Mouse (Mus musculus): Measurements from ENCODE around the gene Col11a2. TPM values are rescaled to one million over a fixed set of nuclear protein-coding genes. Genes with fewer than 3 reads are reported as not detected.

Gene Col11a2
- total and polyA plus RNA-seq, 2 experiments from 2014 or later, result 2.1 to 28.0 TPM

DNA sequence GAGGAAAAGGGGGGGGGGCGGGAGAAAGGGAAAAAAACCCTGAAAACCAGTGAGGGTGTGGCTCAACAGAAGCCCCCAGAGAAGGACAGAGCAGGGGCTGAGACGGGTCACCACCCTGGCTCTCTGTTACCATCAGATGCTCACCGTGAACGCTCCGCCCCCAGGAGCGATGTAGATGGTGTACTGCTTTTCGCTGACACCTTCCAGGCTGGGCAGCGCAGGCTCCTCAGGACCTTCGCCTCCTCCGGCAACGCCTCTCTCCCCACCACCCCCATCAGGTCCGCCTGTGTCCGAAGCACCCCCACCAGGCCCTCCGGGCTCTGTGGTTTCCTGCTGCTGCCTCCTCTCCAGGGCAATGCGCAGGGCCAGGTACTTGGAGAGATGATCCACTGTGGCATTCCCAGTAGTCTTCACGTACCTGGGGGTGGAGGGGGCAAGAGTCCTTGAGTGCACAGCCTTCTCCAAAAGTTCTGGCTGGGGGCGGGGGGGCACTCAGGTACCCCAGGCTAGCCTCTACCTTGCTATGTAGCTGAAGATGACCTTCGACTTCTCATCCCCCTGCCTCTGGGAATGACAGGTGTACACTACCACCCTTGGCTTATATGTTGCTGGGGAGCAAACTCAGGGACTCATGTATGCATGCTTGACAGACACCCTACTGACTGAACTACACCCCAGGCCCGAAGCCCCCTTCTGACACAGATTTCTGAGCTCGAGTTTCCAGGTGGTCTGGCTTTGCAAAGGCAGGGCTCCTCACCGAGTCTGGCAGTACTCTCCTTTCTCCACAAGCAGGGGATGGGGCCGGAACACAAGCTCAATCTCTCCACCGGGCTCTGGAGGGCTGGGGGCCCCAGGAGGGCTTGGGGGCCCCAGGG is 17.5 kb upstream of the Col11a2 start:
- peaks cover 18% of the 10 kb centered on the region; the same call in 1 of the 2 replicates for H3K36me3 ChIP-seq (ENCODE audit: insufficient read depth)
- ATAC-seq (no peak), DNase-seq (no peak)
- H3K9ac ChIP-seq, result no peak overlapping the region
- H3K4me2 ChIP-seq (ENCODE audit: low read depth), result no peak overlapping the region
- H3K4me1 ChIP-seq (ENCODE audit: insufficient read depth), result peaks cover 9% of the 10 kb centered on the region; the same call in 1 of the 2 replicates
- no peak overlapping the region for H3K4me3 ChIP-seq (ENCODE audit: low read depth, low read length)
- H3K9me3 ChIP-seq (ENCODE audit: low read length), result no peaks in the 10 kb centered on the region
- H3K27ac ChIP-seq (ENCODE audit: low read depth, low read length), result no peak overlapping the region
- TF ChIP-seq CTCF (IDR thresholded peaks at IDR 0.05; ENCODE audit: low read depth), result no peak
- H3K27me3 ChIP-seq (ENCODE audit: insufficient read depth, low read length), result no peaks in the 10 kb centered on the region
- WGBS, result 94% methylated on average over 23 of the region's 23 CpGs

DNA sequence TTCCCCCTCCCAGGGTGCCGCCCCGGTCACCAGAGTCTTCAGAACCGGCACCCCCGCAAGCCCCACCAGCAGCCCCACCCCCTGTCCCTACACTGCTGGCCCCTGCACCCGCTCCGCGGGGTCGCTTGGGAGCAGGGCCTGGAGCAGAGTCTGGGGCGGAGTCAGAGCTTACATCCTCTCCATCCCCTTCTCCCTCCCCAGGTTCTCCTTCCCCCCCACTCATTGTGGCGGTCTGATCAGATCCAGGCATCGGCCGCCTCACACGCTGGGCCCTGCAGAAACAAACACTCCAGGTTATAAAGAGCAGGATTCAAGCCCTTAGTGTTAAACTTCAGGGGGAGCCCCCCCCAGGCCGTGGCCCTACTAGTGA is 16.8 kb upstream of the Col11a2 start:
- Histone ChIP-seq H3K27me3 (ENCODE audit: insufficient read depth, low read length) (no peaks in the 10 kb centered on the region), H3K36me3 (ENCODE audit: insufficient read depth) (peaks cover 18% of the 10 kb centered on the region; the same call in 1 of the 2 replicates), H3K4me3 (ENCODE audit: low read depth, low read length) (no peak overlapping the region), H3K9me3 (ENCODE audit: low read length) (no peaks in the 10 kb centered on the region), H3K4me1 (ENCODE audit: insufficient read depth) (peaks cover 13% of the 10 kb centered on the region; the same call in 1 of the 2 replicates), H3K4me2 (ENCODE audit: low read depth) (no peak overlapping the region), H3K9ac (no peak overlapping the region), H3K27ac (ENCODE audit: low read depth, low read length) (no peak overlapping the region)
- ATAC-seq, result no peak
- no peak for DNase-seq
- 92% methylated on average over 14 of the region's 14 CpGs for WGBS
- TF ChIP-seq CTCF (IDR thresholded peaks at IDR 0.05; ENCODE audit: low read depth), result no peak

DNA sequence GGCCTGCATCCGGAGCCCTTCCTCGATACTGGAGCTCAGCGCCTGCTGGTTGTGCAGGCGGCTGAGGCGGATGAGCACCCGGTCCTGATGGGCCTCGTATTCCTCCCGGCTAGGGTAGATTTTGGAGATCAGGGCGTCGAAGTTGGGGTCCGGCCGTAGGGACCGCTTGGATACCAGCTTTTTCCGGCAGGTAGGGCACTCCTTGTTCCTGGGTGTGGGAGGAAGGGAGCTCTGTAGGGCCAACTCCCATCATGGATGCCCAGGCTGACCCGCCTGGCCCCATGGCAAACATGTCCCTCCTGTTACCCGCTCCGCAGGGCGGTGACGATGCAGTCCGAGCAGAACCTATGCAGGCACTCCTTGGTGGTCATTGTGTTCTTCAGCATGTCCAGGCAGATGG is 16.2 kb upstream of the Col11a2 start:
- TF ChIP-seq CTCF (IDR thresholded peaks at IDR 0.05; ENCODE audit: low read depth), result no peak
- H3K9me3 ChIP-seq (ENCODE audit: low read length), result no peaks in the 10 kb centered on the region
- DNase-seq (no peak), ATAC-seq (no peak)
- H3K27ac ChIP-seq (ENCODE audit: low read depth, low read length), result no peak overlapping the region
- H3K4me3 ChIP-seq (ENCODE audit: low read depth, low read length), result no peak overlapping the region
- WGBS, result 98% methylated on average over 20 of the region's 20 CpGs
- peaks cover 18% of the 10 kb centered on the region; the same call in 1 of the 2 replicates for H3K36me3 ChIP-seq (ENCODE audit: insufficient read depth)
- peaks cover 13% of the 10 kb centered on the region; the same call in 1 of the 2 replicates for H3K4me1 ChIP-seq (ENCODE audit: insufficient read depth)
- H3K4me2 ChIP-seq (ENCODE audit: low read depth), result no peak overlapping the region
- no peaks in the 10 kb centered on the region for H3K27me3 ChIP-seq (ENCODE audit: insufficient read depth, low read length)
- H3K9ac ChIP-seq, result no peak overlapping the region

DNA sequence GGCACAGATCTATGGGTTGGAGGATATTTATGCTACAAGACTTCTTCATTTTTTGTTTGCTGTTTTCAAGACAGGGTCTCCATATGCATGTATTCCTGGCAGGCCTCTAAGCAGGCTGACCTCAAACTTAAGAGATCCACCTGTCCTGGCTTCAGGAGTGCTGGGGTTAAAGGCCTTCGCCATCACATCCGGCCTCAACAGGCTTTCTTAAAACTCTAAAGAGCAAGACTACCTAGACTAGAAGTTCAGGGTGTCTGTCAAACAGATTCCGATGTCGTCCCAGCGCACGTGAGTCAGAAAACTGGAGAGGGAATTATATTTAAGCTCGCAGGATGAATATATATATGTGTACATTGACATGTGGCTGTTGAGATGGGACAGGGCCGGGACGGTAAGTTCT is 15.6 kb upstream of the Col11a2 start:
- ATAC-seq (no peak), DNase-seq (no peak)
- Histone ChIP-seq H3K4me2 (ENCODE audit: low read depth) (peak overlapping the region; percentile 83), H3K36me3 (ENCODE audit: insufficient read depth) (peaks cover 22% of the 10 kb centered on the region), H3K4me3 (ENCODE audit: low read depth, low read length) (peak overlapping the region; percentile 83), H3K9ac (peak overlapping the region; percentile 87), H3K27me3 (ENCODE audit: insufficient read depth, low read length) (no peaks in the 10 kb centered on the region), H3K4me1 (ENCODE audit: insufficient read depth) (peaks cover 13% of the 10 kb centered on the region; the same call in 1 of the 2 replicates), H3K9me3 (ENCODE audit: low read length) (no peaks in the 10 kb centered on the region), H3K27ac (ENCODE audit: low read depth, low read length) (peak overlapping the region; percentile 93)
- 57% methylated on average over 9 of the region's 9 CpGs for WGBS
- TF ChIP-seq CTCF (IDR thresholded peaks at IDR 0.05; ENCODE audit: low read depth), result no peak

DNA sequence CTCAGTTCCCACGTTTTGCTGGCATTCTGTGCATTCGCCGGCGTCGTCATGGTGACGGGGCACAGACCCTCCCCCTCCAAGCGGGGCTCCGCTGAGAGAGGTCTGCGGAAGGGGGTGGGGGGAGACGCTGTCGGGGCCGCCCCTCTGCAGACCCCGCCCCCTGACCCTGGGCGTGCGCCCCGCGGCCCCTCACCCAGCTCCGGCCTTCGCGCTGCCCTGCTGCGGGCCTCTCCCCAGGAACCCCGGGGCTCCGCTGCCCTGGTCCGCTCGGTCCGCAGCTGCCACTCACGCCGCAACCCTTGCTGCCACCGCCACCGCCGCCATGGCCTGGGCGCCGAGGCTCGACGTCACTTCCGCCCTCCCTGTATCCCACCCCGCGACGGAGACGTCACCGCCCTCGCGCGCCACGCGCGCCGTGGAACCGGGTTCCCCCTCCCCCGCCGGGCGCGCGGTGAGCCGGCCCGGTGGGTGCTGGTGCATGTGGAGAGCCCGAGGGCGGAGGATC is 14.9 kb upstream of the Col11a2 start, which contains the start of gene Ring1:
Gene Ring1 (minus strand): TSS at position 364 of the 505 bp plus-strand sequence.
- Histone ChIP-seq H3K4me2 (ENCODE audit: low read depth) (peak within 1 kb of the TSS; percentile 83), H3K36me3 (ENCODE audit: insufficient read depth) (peaks cover 29% of the 10 kb centered on the region), H3K27me3 (ENCODE audit: insufficient read depth, low read length) (no peaks in the 10 kb centered on the region), H3K9ac (peak within 1 kb of the TSS; percentile 87), H3K4me3 (ENCODE audit: low read depth, low read length) (peak within 1 kb of the TSS; percentile 83), H3K9me3 (ENCODE audit: low read length) (no peaks in the 10 kb centered on the region), H3K4me1 (ENCODE audit: insufficient read depth) (peaks cover 13% of the 10 kb centered on the region; the same call in 1 of the 2 replicates), H3K27ac (ENCODE audit: low read depth, low read length) (peak within 1 kb of the TSS; percentile 93)
- WGBS, result under 1% methylated on average over 53 of the region's 58 CpGs
- no peak for TF ChIP-seq CTCF (IDR thresholded peaks at IDR 0.05; ENCODE audit: low read depth)
- DNase-seq (peak; percentile 94), ATAC-seq (peak; percentile 86)

DNA sequence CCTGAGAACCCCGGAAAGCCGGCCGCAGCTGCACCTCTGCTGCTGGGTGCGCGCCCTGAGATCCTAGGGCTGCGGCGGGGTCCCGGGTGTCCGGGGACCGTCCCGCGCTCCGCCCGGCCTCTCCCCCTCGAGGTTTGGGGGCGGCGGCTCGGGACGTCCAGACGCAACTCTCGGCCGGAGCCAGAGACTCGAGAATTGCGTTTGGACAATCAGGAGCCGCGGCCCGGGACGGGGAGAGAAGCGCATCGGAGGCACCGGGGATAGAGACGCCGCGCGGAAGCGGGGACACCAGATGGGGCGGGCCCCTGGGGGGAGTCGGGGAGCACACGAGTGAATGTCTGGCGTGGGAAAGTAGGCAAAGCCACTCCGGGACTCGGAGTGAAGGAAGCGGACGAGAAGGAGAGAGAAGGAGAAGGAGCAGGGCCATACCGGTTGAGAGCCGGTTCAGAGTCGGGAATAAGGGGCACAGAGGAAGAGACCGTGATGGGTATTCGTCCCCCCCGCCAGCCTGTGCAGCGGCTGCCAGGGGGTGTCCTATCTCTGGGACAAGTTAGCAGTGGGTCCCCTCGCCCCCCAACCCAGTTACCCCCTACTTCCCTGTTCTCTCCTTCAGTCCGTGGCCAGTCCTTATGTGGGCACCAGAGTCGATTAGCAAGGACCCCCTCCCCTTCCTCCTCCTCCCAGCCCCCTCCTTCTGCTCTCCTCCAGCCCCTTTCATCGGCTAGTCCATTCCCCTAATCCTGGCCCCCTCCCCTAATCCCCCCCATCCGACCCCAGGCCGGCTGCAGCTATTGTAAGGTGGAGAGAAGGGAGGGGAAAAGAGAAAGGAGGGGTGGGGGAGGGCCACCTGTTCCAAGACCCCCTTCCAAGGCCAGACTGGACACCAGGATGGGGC is 14.1 kb upstream of the Col11a2 start:
- Histone ChIP-seq H3K4me2 (ENCODE audit: low read depth) (peak overlapping the region; percentile 83), H3K36me3 (ENCODE audit: insufficient read depth) (peaks cover 36% of the 10 kb centered on the region), H3K27me3 (ENCODE audit: insufficient read depth, low read length) (no peaks in the 10 kb centered on the region), H3K9ac (peak overlapping the region; percentile 87), H3K4me1 (ENCODE audit: insufficient read depth) (peaks cover 18% of the 10 kb centered on the region), H3K27ac (ENCODE audit: low read depth, low read length) (peak overlapping the region; percentile 93), H3K9me3 (ENCODE audit: low read length) (no peaks in the 10 kb centered on the region), H3K4me3 (ENCODE audit: low read depth, low read length) (peak overlapping the region; percentile 83)
- ATAC-seq, result peak; percentile 4
- peak; percentile 51 for DNase-seq
- under 1% methylated on average over 57 of the region's 57 CpGs for WGBS
- TF ChIP-seq CTCF (IDR thresholded peaks at IDR 0.05; ENCODE audit: low read depth), result no peak

All from forebrain, postnatal 0 days (tissue).